Mouse (Mus musculus): ENCODE results near the gene Brinp3. TPM values are rescaled to one million over a fixed set of nuclear protein-coding genes. Genes with fewer than 3 reads are reported as not detected.
A peak's percentile ranks its signal among the peaks of the same experiment; 100 is the strongest.
"Not testable (repeated sequence)": the region's sequence is repeated elsewhere in the genome, so short reads cannot be mapped to it uniquely, and the experiment has no call there.

The Brinp3 gene
- polyA plus RNA-seq, 1 experiment from 2014 or later = 0.88 TPM

DNA sequence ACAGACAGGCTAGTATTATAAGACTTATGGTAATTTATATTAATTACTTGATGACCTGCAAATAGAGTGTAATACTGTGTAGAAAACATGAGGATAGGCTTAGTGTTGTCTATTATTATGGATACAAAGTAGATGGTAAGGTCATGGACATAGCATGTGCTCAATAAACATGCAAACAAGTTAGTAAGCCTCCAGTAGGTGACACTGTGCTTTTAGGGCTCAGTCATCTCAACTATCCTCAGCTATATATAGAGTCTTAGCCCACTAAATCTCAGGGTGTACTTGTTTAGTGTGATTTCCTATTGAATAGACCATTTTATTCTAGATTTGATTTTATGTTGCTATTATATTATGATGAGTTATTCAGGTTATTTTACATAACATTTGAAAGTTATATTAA is 34.0 kb downstream of the Brinp3 start:
- no peak overlapping the region for H3K4me2 ChIP-seq (ENCODE audit: low read depth, low read length)
- no peak overlapping the region for H3K9ac ChIP-seq (ENCODE audit: low read depth, low read length)
- H3K4me3 ChIP-seq (ENCODE audit: low read length) = no peak overlapping the region
- H3K9me3 ChIP-seq (ENCODE audit: control insufficient read depth, low read length) = no peaks in the 10 kb centered on the region
- no peak overlapping the region for H3K27ac ChIP-seq (ENCODE audit: low read length)
- no peaks in the 10 kb centered on the region for H3K4me1 ChIP-seq (ENCODE audit: control insufficient read depth, insufficient read depth, low read length)
- ATAC-seq = no peak
- H3K36me3 ChIP-seq (ENCODE audit: control insufficient read depth, insufficient read depth, low read length) = no peaks in the 10 kb centered on the region
- no peaks in the 10 kb centered on the region for H3K27me3 ChIP-seq (replicated peaks; ENCODE audit: control insufficient read depth, insufficient read depth, low read length)

DNA sequence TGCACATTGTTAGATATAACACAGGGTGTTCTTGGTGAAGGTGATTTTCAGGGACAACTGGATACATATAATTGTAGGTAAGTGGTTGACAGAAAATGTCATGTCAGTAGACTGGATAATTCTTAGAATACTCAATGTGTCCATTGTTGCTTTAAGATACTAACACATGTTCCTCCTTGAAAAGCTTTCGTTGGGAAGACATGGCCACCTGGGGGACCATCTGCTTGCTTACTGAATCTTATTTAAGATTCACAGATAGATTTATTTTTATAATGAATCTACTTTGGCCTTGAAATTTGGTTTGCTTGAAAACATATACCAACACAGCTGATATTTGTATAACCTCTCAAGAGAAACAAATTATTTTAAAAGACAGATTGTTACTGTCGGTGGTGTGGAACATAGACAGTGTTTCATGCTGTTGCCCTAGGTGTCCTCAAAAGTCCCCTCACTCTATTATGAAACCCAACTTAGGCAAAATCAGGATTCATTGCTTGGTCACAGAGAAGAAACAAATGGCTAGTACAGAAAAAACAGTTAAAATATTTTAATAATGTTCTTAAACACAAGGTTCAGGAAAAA is 52.4 kb downstream of the Brinp3 start:
- Histone ChIP-seq H3K4me2 (ENCODE audit: low read depth, low read length) (no peak overlapping the region), H3K27me3 (replicated peaks; ENCODE audit: control insufficient read depth, insufficient read depth, low read length) (no peaks in the 10 kb centered on the region), H3K27ac (ENCODE audit: low read length) (no peak overlapping the region), H3K4me3 (ENCODE audit: low read length) (no peak overlapping the region), H3K9me3 (ENCODE audit: control insufficient read depth, low read length) (no peaks in the 10 kb centered on the region), H3K4me1 (ENCODE audit: control insufficient read depth, insufficient read depth, low read length) (no peaks in the 10 kb centered on the region), H3K9ac (ENCODE audit: low read depth, low read length) (no peak overlapping the region), H3K36me3 (ENCODE audit: control insufficient read depth, insufficient read depth, low read length) (no peaks in the 10 kb centered on the region)
- 80% methylated on average over 2 of the region's 2 CpGs for WGBS
- ATAC-seq = no peak

DNA sequence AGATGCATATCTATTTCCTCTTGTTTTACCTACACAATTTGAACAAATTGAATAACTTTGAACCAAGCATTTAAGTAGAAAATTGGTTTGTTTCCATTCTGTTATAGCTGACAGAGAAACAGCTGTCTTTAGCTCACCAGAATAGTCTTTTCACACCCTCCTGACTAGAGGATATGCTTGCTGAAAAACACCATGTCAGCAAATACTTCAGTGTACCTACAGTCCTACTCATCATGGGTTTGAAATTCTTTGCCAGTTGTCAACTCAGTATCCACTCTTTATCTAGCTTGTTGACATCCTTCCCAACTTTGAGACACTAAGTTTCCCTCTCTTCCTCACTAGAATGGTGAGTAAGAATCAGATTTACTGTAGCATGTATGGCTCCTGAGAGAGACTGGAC is 62.4 kb downstream of the Brinp3 start:
- H3K4me1 ChIP-seq (ENCODE audit: control insufficient read depth, insufficient read depth, low read length) = no peaks in the 10 kb centered on the region
- H3K4me3 ChIP-seq (ENCODE audit: low read length) = no peak overlapping the region
- no peaks in the 10 kb centered on the region for H3K36me3 ChIP-seq (ENCODE audit: control insufficient read depth, insufficient read depth, low read length)
- no peak overlapping the region for H3K27ac ChIP-seq (ENCODE audit: low read length)
- no peaks in the 10 kb centered on the region for H3K27me3 ChIP-seq (replicated peaks; ENCODE audit: control insufficient read depth, insufficient read depth, low read length)
- no peaks in the 10 kb centered on the region for H3K9me3 ChIP-seq (ENCODE audit: control insufficient read depth, low read length)
- H3K9ac ChIP-seq (ENCODE audit: low read depth, low read length) = no peak overlapping the region
- no peak for ATAC-seq
- no peak overlapping the region for H3K4me2 ChIP-seq (ENCODE audit: low read depth, low read length)

DNA sequence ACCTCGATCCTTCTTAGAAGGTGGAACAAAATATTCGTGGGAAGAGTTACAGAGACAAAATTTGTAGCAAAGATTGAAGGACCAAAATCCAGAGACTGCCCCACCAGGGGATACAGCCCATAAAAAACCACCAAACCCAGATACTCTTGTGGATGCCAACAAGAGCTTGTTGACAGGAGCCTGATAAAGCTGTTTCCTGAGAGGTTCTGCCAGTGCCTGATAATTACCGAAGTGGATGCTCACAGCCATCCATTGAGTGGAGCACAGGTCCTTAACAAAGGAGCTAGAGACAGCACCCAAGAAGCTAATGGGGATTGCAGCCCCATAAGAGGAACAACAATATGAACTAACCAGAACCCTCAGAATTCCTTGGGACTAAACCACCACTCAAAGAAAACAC is 67.6 kb downstream of the Brinp3 start:
- Histone ChIP-seq H3K27ac (ENCODE audit: low read length) (no peak overlapping the region), H3K4me2 (ENCODE audit: low read depth, low read length) (no peak overlapping the region), H3K9ac (ENCODE audit: low read depth, low read length) (no peak overlapping the region), H3K9me3 (ENCODE audit: control insufficient read depth, low read length) (no peaks in the 10 kb centered on the region), H3K4me3 (ENCODE audit: low read length) (no peak overlapping the region), H3K4me1 (ENCODE audit: control insufficient read depth, insufficient read depth, low read length) (no peaks in the 10 kb centered on the region), H3K27me3 (replicated peaks; ENCODE audit: control insufficient read depth, insufficient read depth, low read length) (no peaks in the 10 kb centered on the region), H3K36me3 (ENCODE audit: control insufficient read depth, insufficient read depth, low read length) (no peaks in the 10 kb centered on the region)
- WGBS = 85% methylated on average over 3 of the region's 3 CpGs
- no peak for ATAC-seq

DNA sequence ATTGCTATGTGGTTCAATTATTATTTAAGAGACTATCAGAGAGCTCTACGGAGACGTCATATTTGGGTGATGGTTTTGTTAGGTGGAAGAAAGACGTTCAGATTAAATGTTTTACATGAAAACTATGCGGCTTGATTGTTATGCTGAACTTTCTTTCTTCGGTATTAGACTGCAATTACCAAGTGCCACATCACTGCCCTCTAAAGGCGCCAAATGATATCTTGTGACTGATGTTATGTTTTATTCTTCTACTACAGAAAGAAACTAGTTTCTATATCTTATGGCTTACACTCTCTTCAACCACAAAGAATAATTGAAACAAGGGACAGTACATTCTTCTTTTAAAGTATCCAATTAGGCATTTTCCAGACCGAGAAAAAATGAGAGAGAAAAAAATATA is 89.6 kb downstream of the Brinp3 start:
- H3K9me3 ChIP-seq (ENCODE audit: control insufficient read depth, low read length) = no peaks in the 10 kb centered on the region
- H3K36me3 ChIP-seq (ENCODE audit: control insufficient read depth, insufficient read depth, low read length) = no peaks in the 10 kb centered on the region
- no peak overlapping the region for H3K9ac ChIP-seq (ENCODE audit: low read depth, low read length)
- no peak overlapping the region for H3K27ac ChIP-seq (ENCODE audit: low read length)
- H3K4me3 ChIP-seq (ENCODE audit: low read length) = no peak overlapping the region
- ATAC-seq = no peak
- H3K4me2 ChIP-seq (ENCODE audit: low read depth, low read length) = no peak overlapping the region
- H3K27me3 ChIP-seq (replicated peaks; ENCODE audit: control insufficient read depth, insufficient read depth, low read length) = no peaks in the 10 kb centered on the region
- 70% methylated on average over 7 of the region's 7 CpGs for WGBS
- H3K4me1 ChIP-seq (ENCODE audit: control insufficient read depth, insufficient read depth, low read length) = no peaks in the 10 kb centered on the region

DNA sequence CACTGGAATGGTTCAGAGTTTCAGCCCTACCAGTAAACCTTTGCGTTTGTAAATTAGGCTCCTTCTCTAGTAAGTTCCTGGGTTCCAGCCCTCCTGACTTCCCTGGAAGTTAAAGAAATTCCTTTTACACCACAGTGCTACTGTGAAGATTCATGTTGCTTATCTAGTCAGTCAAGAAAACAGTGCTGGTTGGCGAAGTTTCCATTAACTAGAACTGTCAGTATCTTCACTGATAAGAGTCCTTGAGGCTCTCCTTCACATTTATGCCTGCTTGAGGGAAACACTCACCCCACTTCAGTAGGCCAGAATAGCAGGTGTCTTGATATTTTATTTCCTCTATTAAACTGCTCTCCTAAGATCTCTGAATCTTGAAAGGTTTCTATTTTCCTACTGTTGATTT is 138.3 kb downstream of the Brinp3 start:
- Histone ChIP-seq H3K27me3 (replicated peaks; ENCODE audit: control insufficient read depth, insufficient read depth, low read length) (no peaks in the 10 kb centered on the region), H3K4me2 (ENCODE audit: low read depth, low read length) (no peak overlapping the region), H3K9me3 (ENCODE audit: control insufficient read depth, low read length) (no peaks in the 10 kb centered on the region), H3K4me3 (ENCODE audit: low read length) (no peak overlapping the region), H3K9ac (ENCODE audit: low read depth, low read length) (no peak overlapping the region), H3K4me1 (ENCODE audit: control insufficient read depth, insufficient read depth, low read length) (no peaks in the 10 kb centered on the region), H3K36me3 (ENCODE audit: control insufficient read depth, insufficient read depth, low read length) (no peaks in the 10 kb centered on the region), H3K27ac (ENCODE audit: low read length) (no peak overlapping the region)
- 63% methylated on average over 2 of the region's 2 CpGs for WGBS
- no peak for ATAC-seq

DNA sequence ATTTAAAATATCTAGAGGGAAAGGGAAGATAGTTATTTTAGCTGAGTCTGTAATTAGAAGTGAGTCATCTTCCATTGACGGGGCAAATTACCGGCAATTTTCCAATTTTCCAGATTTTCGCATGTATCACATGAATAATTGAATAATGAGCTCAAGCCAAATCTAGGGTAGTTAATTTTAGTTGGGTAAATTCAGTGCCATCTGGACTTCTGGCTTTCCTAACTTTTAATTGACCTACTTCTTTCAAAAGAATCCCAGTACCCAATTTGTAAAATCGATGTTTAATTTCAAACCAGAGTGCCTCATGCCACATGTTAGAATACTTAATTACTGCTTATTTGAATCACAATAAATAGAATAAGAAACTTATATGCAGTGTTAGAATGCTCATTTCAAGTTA is 162.7 kb downstream of the Brinp3 start:
- Histone ChIP-seq H3K4me3 (ENCODE audit: low read length) (no peak overlapping the region), H3K4me1 (ENCODE audit: control insufficient read depth, insufficient read depth, low read length) (no peaks in the 10 kb centered on the region), H3K36me3 (ENCODE audit: control insufficient read depth, insufficient read depth, low read length) (no peaks in the 10 kb centered on the region), H3K9ac (ENCODE audit: low read depth, low read length) (no peak overlapping the region), H3K4me2 (ENCODE audit: low read depth, low read length) (no peak overlapping the region), H3K27ac (ENCODE audit: low read length) (no peak overlapping the region), H3K27me3 (replicated peaks; ENCODE audit: control insufficient read depth, insufficient read depth, low read length) (no peaks in the 10 kb centered on the region), H3K9me3 (ENCODE audit: control insufficient read depth, low read length) (no peaks in the 10 kb centered on the region)
- 88% methylated on average over 4 of the region's 4 CpGs for WGBS
- no peak for ATAC-seq

DNA sequence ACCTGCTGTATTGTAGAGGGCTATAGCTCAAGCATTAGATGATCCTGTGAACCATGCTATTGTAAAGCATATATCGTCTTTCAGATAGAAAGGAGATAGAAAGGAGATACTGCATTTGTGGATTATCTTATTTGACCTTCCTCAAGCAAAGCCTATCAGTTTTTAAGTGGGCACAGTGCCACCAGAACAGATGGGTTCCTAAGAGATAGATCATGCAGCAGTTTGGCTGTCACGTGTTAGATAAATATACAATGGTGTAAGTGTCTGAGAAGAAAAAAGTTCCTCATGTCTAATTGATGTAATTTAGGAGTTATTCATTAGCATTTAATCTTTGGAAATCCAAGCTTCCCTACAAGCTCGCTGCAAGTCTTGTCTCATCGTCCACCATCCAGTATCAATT is 206.2 kb downstream of the Brinp3 start:
- no peak overlapping the region for H3K9ac ChIP-seq (ENCODE audit: low read depth, low read length)
- H3K4me3 ChIP-seq (ENCODE audit: low read length) = no peak overlapping the region
- H3K36me3 ChIP-seq (ENCODE audit: control insufficient read depth, insufficient read depth, low read length) = no peaks in the 10 kb centered on the region
- no peaks in the 10 kb centered on the region for H3K4me1 ChIP-seq (ENCODE audit: control insufficient read depth, insufficient read depth, low read length)
- WGBS = 62% methylated on average over 4 of the region's 4 CpGs
- no peak overlapping the region for H3K27ac ChIP-seq (ENCODE audit: low read length)
- H3K4me2 ChIP-seq (ENCODE audit: low read depth, low read length) = no peak overlapping the region
- ATAC-seq = no peak
- H3K9me3 ChIP-seq (ENCODE audit: control insufficient read depth, low read length) = no peaks in the 10 kb centered on the region
- no peaks in the 10 kb centered on the region for H3K27me3 ChIP-seq (replicated peaks; ENCODE audit: control insufficient read depth, insufficient read depth, low read length)

DNA sequence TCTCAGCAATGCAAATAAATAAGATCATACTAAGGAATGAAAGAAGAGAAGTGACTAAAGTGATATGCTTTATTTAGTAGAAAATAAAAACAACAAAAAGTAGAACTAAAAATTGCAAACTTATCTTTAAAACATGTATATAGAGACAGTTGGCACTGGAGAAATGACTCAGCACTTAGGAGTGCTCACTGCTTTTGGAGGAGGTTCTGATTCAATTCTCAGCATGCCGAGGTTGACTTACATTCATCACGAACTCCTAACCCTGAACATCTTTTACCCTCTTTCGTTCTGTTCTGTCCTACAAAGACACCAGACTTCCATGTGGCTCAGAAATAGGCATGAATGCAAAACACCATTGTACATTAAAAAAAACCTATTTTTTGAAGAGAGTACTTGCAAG is 225.0 kb downstream of the Brinp3 start:
- WGBS = 75% methylated on average over 3 of the region's 3 CpGs
- no peaks in the 10 kb centered on the region for H3K9me3 ChIP-seq (ENCODE audit: control insufficient read depth, low read length)
- no peaks in the 10 kb centered on the region for H3K27me3 ChIP-seq (replicated peaks; ENCODE audit: control insufficient read depth, insufficient read depth, low read length)
- H3K4me3 ChIP-seq (ENCODE audit: low read length) = no peak overlapping the region
- no peak for ATAC-seq
- H3K36me3 ChIP-seq (ENCODE audit: control insufficient read depth, insufficient read depth, low read length) = no peaks in the 10 kb centered on the region
- no peak overlapping the region for H3K4me2 ChIP-seq (ENCODE audit: low read depth, low read length)
- H3K4me1 ChIP-seq (ENCODE audit: control insufficient read depth, insufficient read depth, low read length) = no peaks in the 10 kb centered on the region
- no peak overlapping the region for H3K9ac ChIP-seq (ENCODE audit: low read depth, low read length)
- no peak overlapping the region for H3K27ac ChIP-seq (ENCODE audit: low read length)

DNA sequence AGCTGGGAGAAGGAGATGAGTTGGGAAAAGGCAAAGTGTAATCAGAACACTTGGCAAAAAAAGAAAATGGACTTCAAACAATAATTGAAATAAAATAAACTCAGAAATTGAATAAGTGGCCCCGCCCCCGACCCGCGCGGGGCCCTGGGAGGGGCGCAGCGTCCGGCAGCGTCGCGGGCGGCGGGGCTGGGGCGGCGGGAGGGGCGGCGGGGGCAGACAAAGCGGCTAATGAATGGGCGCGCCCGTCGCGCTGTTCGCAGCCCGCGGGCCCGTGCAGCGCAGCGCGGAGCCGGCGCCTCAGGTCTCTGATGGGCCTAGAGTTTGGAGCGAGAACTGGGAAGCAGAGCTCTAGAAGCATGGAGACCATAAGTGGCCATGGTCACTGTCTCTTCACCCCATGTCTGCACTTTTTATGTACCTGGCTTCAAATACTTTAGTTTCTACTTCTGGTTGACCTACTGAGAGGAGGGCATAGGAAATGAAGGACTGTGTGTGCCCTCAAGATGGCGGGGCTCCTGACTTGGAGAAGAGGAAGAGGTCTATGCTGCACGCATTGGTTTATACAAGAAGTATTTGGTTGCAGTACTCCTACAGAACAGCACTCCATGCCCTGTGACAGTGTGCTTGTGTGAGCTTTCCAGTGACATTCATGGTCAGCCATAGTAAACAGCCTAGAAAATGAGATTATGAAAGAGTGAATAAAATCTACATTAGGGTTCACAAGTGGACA is 230.4 kb downstream of the Brinp3 start:
- not testable (repeated sequence) for H3K4me1 ChIP-seq (ENCODE audit: control insufficient read depth, insufficient read depth, low read length); H3K27me3 ChIP-seq (replicated peaks; ENCODE audit: control insufficient read depth, insufficient read depth, low read length); H3K9me3 ChIP-seq (ENCODE audit: control insufficient read depth, low read length); H3K36me3 ChIP-seq (ENCODE audit: control insufficient read depth, insufficient read depth, low read length); H3K27ac ChIP-seq (ENCODE audit: low read length); H3K9ac ChIP-seq (ENCODE audit: low read depth, low read length)
- H3K4me3 ChIP-seq (ENCODE audit: low read length) = peak overlapping the region; percentile 43
- peak overlapping the region; percentile 63 for H3K4me2 ChIP-seq (ENCODE audit: low read depth, low read length)
- ATAC-seq = peak; percentile 88
- WGBS = 1% methylated on average over 24 of the region's 35 CpGs

Measured in intestine, embryonic 16.5 days (tissue).